Mouse (Mus musculus) lung, embryonic 15.5 days (tissue): ENCODE data around the gene Gm11492. TPM values are rescaled to one million over a fixed set of nuclear protein-coding genes. Genes with fewer than 3 reads are reported as not detected.

ENCODE experiments used
- ATAC-seq: fragments of 200-750 bp; cut with Nextera tagmentation; 2 replicates; pipeline ENCODE4 v1.8.0; 2017; ENCODE audit warnings: moderate number of reproducible peaks, borderline replicate concordance; ENCODE audit not compliant: low FRiP score, low TSS enrichment; ENCODE audit errors: extremely low read depth
- H3K27ac ChIP-seq: fragments of 300-500 bp; sonication (generic); 2 replicates; pipeline ENCODE4 v1.5.1; 2015; ENCODE audit warnings: moderate library complexity, mild to moderate bottlenecking, inconsistent platforms
- H3K27me3 ChIP-seq: fragments of 300-500 bp; sonication (generic); 2 replicates; pipeline ENCODE4 v1.6.1; 2015; ENCODE audit warnings: inconsistent platforms
- H3K36me3 ChIP-seq: fragments of 300-500 bp; sonication (generic); 2 replicates; pipeline ENCODE4 v1.6.1; 2015; ENCODE audit warnings: inconsistent platforms
- H3K4me1 ChIP-seq: fragments of 300-500 bp; sonication (generic); 2 replicates; pipeline ENCODE4 v1.6.1; 2015; ENCODE audit warnings: inconsistent platforms
- H3K4me2 ChIP-seq: fragments of 300-500 bp; sonication (generic); 2 replicates; pipeline ENCODE4 v1.6.1; 2015; ENCODE audit warnings: inconsistent platforms, mild to moderate bottlenecking, moderate library complexity
- H3K4me3 ChIP-seq: fragments of 300-500 bp; sonication (generic); 2 replicates; pipeline ENCODE4 v1.5.1; 2015; ENCODE audit warnings: mild to moderate bottlenecking, inconsistent platforms
- H3K9ac ChIP-seq: fragments of 300-500 bp; sonication (generic); 2 replicates; pipeline ENCODE4 v1.6.1; 2015; ENCODE audit warnings: inconsistent platforms
- H3K9me3 ChIP-seq: fragments of 300-500 bp; sonication (generic); 2 replicates; pipeline ENCODE4 v1.6.1; 2016; ENCODE audit warnings: inconsistent platforms
- WGBS: fragments of 180-500 bp; shearing (Covaris S2); methylation state at CpG from one replicate; pipeline ENCODE4 v1.1.7; 2015; 5-methylcytosine and 5-hydroxymethylcytosine counted together
- polyA plus RNA-seq: library from polyadenylated mRNA; unstranded; fragments of >200 nt; fragmentation: Nextera tagmentation; extraction: Ambion mirVana; gene quantifications from 2 replicates; pipeline ENCODE4 v1.2.1, GENCODE M21; 2015

Gm11492 gene
- polyA plus RNA-seq: not detected in 2 replicates

- no peaks in the 10 kb centered on the region for H3K36me3 ChIP-seq
- no peak within 1 kb of the TSS for H3K9ac ChIP-seq
- peaks cover 4% of the 10 kb centered on the region for H3K4me1 ChIP-seq
- no peaks in the 10 kb centered on the region for H3K9me3 ChIP-seq
- H3K4me2 ChIP-seq: no peak within 1 kb of the TSS
- H3K27ac ChIP-seq: no peak within 1 kb of the TSS
- no peak for ATAC-seq
- WGBS: 73% methylated on average over 3 of the region's 3 CpGs
- no peak within 1 kb of the TSS for H3K4me3 ChIP-seq
- no peaks in the 10 kb centered on the region for H3K27me3 ChIP-seq
Observed at GRCm38 (mm10) chr11:87566501-87566900, at the start of gene Gm11492. Gm11492 (plus strand) TSS chr11:87566653.

- H3K27ac ChIP-seq: no peak overlapping the region
- 11% methylated on average over 2 of the region's 2 CpGs for WGBS
- ATAC-seq: no peak
Observed at GRCm38 (mm10) chr11:87519260-87519659, 47.2 kb upstream of the Gm11492 start.

GRCm38 (mm10) chr11:87523466-87523865, 43.0 kb upstream of the Gm11492 start:
- Histone ChIP-seq H3K9me3 (no peaks in the 10 kb centered on the region), H3K4me3 (no peak overlapping the region), H3K9ac (no peak overlapping the region), H3K4me2 (no peak overlapping the region), H3K36me3 (no peaks in the 10 kb centered on the region), H3K4me1 (no peaks in the 10 kb centered on the region), H3K27me3 (no peaks in the 10 kb centered on the region), H3K27ac (no peak overlapping the region)
- WGBS: 70% methylated on average over 5 of the region's 5 CpGs
- no peak for ATAC-seq

More at GRCm38 (mm10) chr11:87519260-87519659, 47.2 kb upstream of the Gm11492 start:
- no peaks in the 10 kb centered on the region for H3K4me1 ChIP-seq
- no peaks in the 10 kb centered on the region for H3K27me3 ChIP-seq
- no peak overlapping the region for H3K9ac ChIP-seq
- no peak overlapping the region for H3K4me2 ChIP-seq
- H3K36me3 ChIP-seq: no peaks in the 10 kb centered on the region
- H3K9me3 ChIP-seq: no peaks in the 10 kb centered on the region
- H3K4me3 ChIP-seq: no peak overlapping the region

GRCm38 (mm10) chr11:87523967-87524366, 42.5 kb upstream of the Gm11492 start:
- Histone ChIP-seq H3K4me1 (no peaks in the 10 kb centered on the region), H3K4me3 (no peak overlapping the region), H3K9me3 (no peaks in the 10 kb centered on the region), H3K27me3 (no peaks in the 10 kb centered on the region), H3K36me3 (no peaks in the 10 kb centered on the region), H3K9ac (no peak overlapping the region), H3K4me2 (no peak overlapping the region), H3K27ac (no peak overlapping the region)
- no peak for ATAC-seq

- no peaks in the 10 kb centered on the region for H3K9me3 ChIP-seq
- H3K9ac ChIP-seq: no peak overlapping the region
- no peaks in the 10 kb centered on the region for H3K27me3 ChIP-seq
- no peak overlapping the region for H3K27ac ChIP-seq
- ATAC-seq: no peak
- H3K4me3 ChIP-seq: no peak overlapping the region
- H3K4me2 ChIP-seq: no peak overlapping the region
- no peaks in the 10 kb centered on the region for H3K36me3 ChIP-seq
- no peaks in the 10 kb centered on the region for H3K4me1 ChIP-seq
Observed at GRCm38 (mm10) chr11:87524780-87525179, 41.7 kb upstream of the Gm11492 start.

GRCm38 (mm10) chr11:87527364-87527763, 39.1 kb upstream of the Gm11492 start:
- no peaks in the 10 kb centered on the region for H3K4me1 ChIP-seq
- H3K4me3 ChIP-seq: no peak overlapping the region
- 65% methylated on average over 3 of the region's 3 CpGs for WGBS
- H3K4me2 ChIP-seq: no peak overlapping the region
- no peaks in the 10 kb centered on the region for H3K27me3 ChIP-seq
- H3K36me3 ChIP-seq: no peaks in the 10 kb centered on the region
- no peak for ATAC-seq
- no peak overlapping the region for H3K27ac ChIP-seq
- H3K9me3 ChIP-seq: no peaks in the 10 kb centered on the region
- H3K9ac ChIP-seq: no peak overlapping the region

GRCm38 (mm10) chr11:87527990-87528389, 38.5 kb upstream of the Gm11492 start:
- ATAC-seq: no peak
- H3K4me2 ChIP-seq: no peak overlapping the region
- H3K27ac ChIP-seq: no peak overlapping the region
- H3K27me3 ChIP-seq: no peaks in the 10 kb centered on the region
- no peak overlapping the region for H3K9ac ChIP-seq
- no peaks in the 10 kb centered on the region for H3K36me3 ChIP-seq
- no peaks in the 10 kb centered on the region for H3K9me3 ChIP-seq
- H3K4me3 ChIP-seq: no peak overlapping the region
- H3K4me1 ChIP-seq: no peaks in the 10 kb centered on the region
- 42% methylated on average over 4 of the region's 4 CpGs for WGBS

GRCm38 (mm10) chr11:87531695-87532094, 34.8 kb upstream of the Gm11492 start:
- WGBS: 54% methylated on average over 6 of the region's 6 CpGs
- Histone ChIP-seq H3K36me3 (no peaks in the 10 kb centered on the region), H3K4me1 (no peaks in the 10 kb centered on the region), H3K27ac (no peak overlapping the region), H3K9ac (no peak overlapping the region), H3K27me3 (no peaks in the 10 kb centered on the region), H3K4me3 (no peak overlapping the region), H3K9me3 (no peaks in the 10 kb centered on the region), H3K4me2 (no peak overlapping the region)
- no peak for ATAC-seq

- WGBS: 34% methylated on average over 8 of the region's 8 CpGs
Observed at GRCm38 (mm10) chr11:87542285-87542684, 24.2 kb upstream of the Gm11492 start.

GRCm38 (mm10) chr11:87542906-87543305, 23.5 kb upstream of the Gm11492 start:
- H3K9me3 ChIP-seq: no peaks in the 10 kb centered on the region
- ATAC-seq: no peak
- no peaks in the 10 kb centered on the region for H3K4me1 ChIP-seq
- H3K27ac ChIP-seq: no peak overlapping the region
- no peak overlapping the region for H3K4me2 ChIP-seq
- no peaks in the 10 kb centered on the region for H3K27me3 ChIP-seq
- WGBS: 42% methylated on average over 3 of the region's 3 CpGs
- H3K4me3 ChIP-seq: no peak overlapping the region
- H3K36me3 ChIP-seq: no peaks in the 10 kb centered on the region
- H3K9ac ChIP-seq: no peak overlapping the region

More at GRCm38 (mm10) chr11:87542285-87542684, 24.2 kb upstream of the Gm11492 start:
- Histone ChIP-seq H3K27ac (no peak overlapping the region), H3K4me1 (no peaks in the 10 kb centered on the region), H3K4me3 (no peak overlapping the region), H3K9ac (no peak overlapping the region), H3K36me3 (no peaks in the 10 kb centered on the region), H3K9me3 (no peaks in the 10 kb centered on the region), H3K4me2 (no peak overlapping the region), H3K27me3 (no peaks in the 10 kb centered on the region)
- no peak for ATAC-seq

GRCm38 (mm10) chr11:87553342-87553741, 13.1 kb upstream of the Gm11492 start:
- peak overlapping the region; percentile 10; the same call in 1 of the 2 replicates for H3K27ac ChIP-seq
- no peak for ATAC-seq

GRCm38 (mm10) chr11:87554386-87554785, 12.1 kb upstream of the Gm11492 start:
- ATAC-seq: 0 out of 2 replicates have a peak, but pooled peaks have one; percentile 42
- H3K27ac ChIP-seq: peak overlapping the region; percentile 58

More at GRCm38 (mm10) chr11:87553342-87553741, 13.1 kb upstream of the Gm11492 start:
- no peaks in the 10 kb centered on the region for H3K27me3 ChIP-seq
- H3K9me3 ChIP-seq: no peaks in the 10 kb centered on the region
- H3K4me3 ChIP-seq: no peak overlapping the region
- no peaks in the 10 kb centered on the region for H3K36me3 ChIP-seq
- WGBS: 80% methylated on average over 4 of the region's 4 CpGs
- no peak overlapping the region for H3K4me2 ChIP-seq
- peaks cover 15% of the 10 kb centered on the region for H3K4me1 ChIP-seq
- H3K9ac ChIP-seq: no peak overlapping the region

More at GRCm38 (mm10) chr11:87554386-87554785, 12.1 kb upstream of the Gm11492 start:
- no peak overlapping the region for H3K9ac ChIP-seq
- H3K27me3 ChIP-seq: no peaks in the 10 kb centered on the region
- H3K9me3 ChIP-seq: no peaks in the 10 kb centered on the region
- WGBS: 15% methylated on average over 5 of the region's 5 CpGs
- H3K4me3 ChIP-seq: no peak overlapping the region
- no peaks in the 10 kb centered on the region for H3K36me3 ChIP-seq
- no peak overlapping the region for H3K4me2 ChIP-seq
- peaks cover 15% of the 10 kb centered on the region for H3K4me1 ChIP-seq
